Mouse (Mus musculus) right cerebral cortex, postnatal 25 days (tissue): ENCODE measurements around the gene Gemin7.

Experiments used
- DNase-seq: peaks from one replicate; pipeline ENCODE4 v3.0.0; 2022

The Gemin7 gene

GRCm38 (mm10) chr7:19543584-19543983 is 33.8 kb downstream of the Gemin7 start:
- DNase-seq, result no peak

DNA sequence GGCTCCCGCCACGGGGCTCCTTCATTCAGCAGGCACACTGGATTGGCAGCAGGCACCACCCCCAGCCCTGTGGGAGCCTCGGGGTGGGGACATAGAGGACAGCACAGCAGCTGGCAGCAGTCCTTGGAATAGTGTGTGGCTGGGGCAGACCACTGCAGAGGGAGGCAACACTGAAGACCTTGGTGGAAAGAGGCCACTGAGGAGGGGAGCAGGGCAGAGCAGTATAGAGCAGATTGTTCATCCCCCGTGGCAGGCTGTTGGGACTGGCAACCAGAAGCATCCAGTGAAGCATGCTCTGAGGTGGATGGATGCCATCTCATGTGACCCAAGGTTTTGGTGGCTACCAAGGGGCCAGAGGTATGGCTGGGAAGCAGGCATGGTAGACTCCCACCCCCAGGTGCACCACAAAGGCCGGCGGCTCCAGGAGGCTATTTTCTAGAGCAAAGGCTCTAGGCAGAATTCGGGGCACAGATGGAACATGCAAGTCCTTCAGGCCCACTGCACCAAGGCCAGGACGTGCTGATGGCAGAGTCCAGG is 35.2 kb downstream of the Gemin7 start:
- no peak for DNase-seq

- no peak for DNase-seq
Observed at GRCm38 (mm10) chr7:19541681-19542154, 35.7 kb downstream of the Gemin7 start.

GRCm38 (mm10) chr7:19540771-19541566 is 36.4 kb downstream of the Gemin7 start:
- no peak for DNase-seq

GRCm38 (mm10) chr7:19534676-19535075 is 42.7 kb downstream of the Gemin7 start:
- no peak for DNase-seq

GRCm38 (mm10) chr7:19532240-19532639 is 45.2 kb downstream of the Gemin7 start:
- DNase-seq, result no peak

DNA sequence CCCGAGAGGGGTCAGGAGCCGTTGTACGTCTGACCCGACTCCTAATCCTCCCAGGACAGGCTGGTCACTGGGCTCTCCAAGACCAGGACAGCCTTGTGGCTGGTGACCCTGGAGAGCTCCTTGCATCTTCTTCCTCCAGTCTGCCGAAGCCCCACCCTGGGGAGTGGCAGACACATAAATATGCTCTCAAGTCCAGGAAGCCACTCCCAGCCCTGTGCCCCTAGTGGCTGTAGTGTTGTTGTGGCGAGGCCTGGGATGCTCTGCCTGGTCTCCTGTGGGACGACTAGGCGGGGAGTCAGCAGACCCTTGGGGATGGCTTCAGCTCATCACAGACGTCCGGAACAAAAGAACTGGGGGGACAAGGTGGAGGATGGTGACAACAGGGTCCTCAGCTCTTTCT is 46.3 kb downstream of the Gemin7 start:
- no peak for DNase-seq

- DNase-seq, result no peak
Observed at GRCm38 (mm10) chr7:19525105-19525481, 52.3 kb downstream of the Gemin7 start.

GRCm38 (mm10) chr7:19524420-19525104 is 52.8 kb downstream of the Gemin7 start:
- no peak for DNase-seq

- peak; percentile 75 for DNase-seq
Observed at GRCm38 (mm10) chr7:19523757-19524419, 53.5 kb downstream of the Gemin7 start.

DNA sequence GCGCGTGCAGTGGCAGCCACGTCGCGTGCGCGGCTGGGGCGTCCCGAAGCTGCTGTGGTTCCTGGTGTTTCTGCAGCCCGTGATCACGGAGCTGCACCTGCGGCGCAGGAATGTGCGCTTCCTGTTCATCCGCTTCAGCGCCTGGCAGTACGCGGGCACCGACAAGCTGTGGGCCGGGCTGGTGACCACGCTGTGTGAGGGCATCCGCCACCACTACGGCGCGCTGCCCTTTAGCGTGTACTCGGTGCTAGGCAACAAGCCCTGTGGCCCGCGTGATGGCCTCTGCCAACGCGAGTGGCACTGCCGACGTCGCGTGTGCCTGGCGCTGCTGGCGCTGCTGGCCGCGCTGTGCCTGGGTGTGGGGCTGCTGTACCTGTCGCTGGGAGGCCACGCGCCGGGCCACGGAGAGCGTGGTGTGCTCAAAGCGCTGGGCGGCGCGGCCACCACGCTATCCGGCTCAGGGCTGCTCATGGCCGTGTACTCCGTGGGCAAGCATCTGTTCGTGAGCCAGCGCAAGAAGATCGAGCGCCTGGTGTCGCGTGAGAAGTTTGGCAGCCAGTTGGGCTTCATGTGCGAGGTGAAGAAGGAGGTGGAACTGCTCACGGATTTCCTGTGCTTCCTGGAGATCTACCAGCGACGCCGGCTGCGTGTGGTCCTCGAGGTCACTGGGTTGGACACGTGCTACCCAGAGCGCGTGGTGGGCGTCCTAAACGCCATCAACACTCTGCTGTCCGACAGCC is 54.2 kb downstream of the Gemin7 start:
- DNase-seq, result peak; percentile 29

- no peak for DNase-seq
Observed at GRCm38 (mm10) chr7:19520032-19520431, 57.4 kb downstream of the Gemin7 start.

GRCm38 (mm10) chr7:19517652-19518365 is 59.6 kb downstream of the Gemin7 start, which contains the start of gene Nkpd1:
TSS of gene Nkpd1 (plus strand) at chr7:19517838.
- DNase-seq, result no peak
